Mouse (Mus musculus): Measurements from ENCODE around the gene Dync1li1.

- TF ChIP-seq CTCF (IDR thresholded peaks at IDR 0.05; ENCODE audit: extremely low read depth, insufficient read depth, low read length) (no peak), POLR2A (IDR thresholded peaks at IDR 0.05; ENCODE audit: extremely low read depth, insufficient read depth, low read length) (no peak)
These were observed 24.9 kb downstream of the Dync1li1 start for GRCm38 (mm10) chr9:114713481-114713880.

All from cortical plate, adult 2 months (tissue).